Mouse (Mus musculus) kidney, postnatal 0 days (tissue): ENCODE results near the gene Atg4b. TPM values are rescaled to one million over a fixed set of nuclear protein-coding genes. Genes with fewer than 3 reads are reported as not detected.
A peak's percentile ranks its signal among the peaks of the same experiment; 100 is the strongest.

Source experiments
- ATAC-seq: fragments of 200-750 bp; cut with Nextera tagmentation; replicated peaks from 2 replicates; pipeline ENCODE4 v1.8.0; 2017; ENCODE audit warnings: low read depth, moderate number of reproducible peaks, moderate TSS enrichment, moderate library complexity; ENCODE audit not compliant: low FRiP score
- DNase-seq: peaks from one replicate; pipeline ENCODE4 v3.0.0-alpha.2; 2016; ENCODE audit warnings: low spot score
- H3K27ac ChIP-seq: fragments of 300-500 bp; sonication (generic); 2 replicates; pipeline ENCODE4 v1.5.1; 2014; ENCODE audit warnings: mild to moderate bottlenecking
- H3K27me3 ChIP-seq: fragments of 300-500 bp; sonication (generic); 2 replicates; pipeline ENCODE4 v1.6.1; 2014; ENCODE audit warnings: low read length, mixed read lengths; ENCODE audit not compliant: insufficient read depth
- H3K36me3 ChIP-seq: fragments of 300-500 bp; sonication (generic); 2 replicates; pipeline ENCODE4 v1.6.1; 2014; ENCODE audit warnings: low read length, mixed read lengths; ENCODE audit not compliant: insufficient read depth
- H3K4me1 ChIP-seq: fragments of 300-500 bp; sonication (generic); replicated peaks from 2 replicates; pipeline ENCODE4 v1.6.1; 2014; ENCODE audit warnings: antibody characterized with exemption, low read length, mixed read lengths; ENCODE audit not compliant: insufficient read depth
- H3K4me2 ChIP-seq: fragments of 300-500 bp; sonication (generic); 2 replicates; pipeline ENCODE4 v1.6.1; 2014; ENCODE audit warnings: mild to moderate bottlenecking, low read length, moderate library complexity, mixed read lengths
- H3K4me3 ChIP-seq: fragments of 300-500 bp; sonication (generic); replicated peaks from 2 replicates; pipeline ENCODE4 v1.5.1; 2014; ENCODE audit warnings: low read depth, low read length
- H3K9ac ChIP-seq: fragments of 300-500 bp; sonication (generic); 2 replicates; pipeline ENCODE4 v1.6.1; 2014; ENCODE audit warnings: low read depth, low read length
- H3K9me3 ChIP-seq: fragments of 300-500 bp; sonication (generic); replicated peaks from 2 replicates; pipeline ENCODE4 v1.6.1; 2016; ENCODE audit warnings: low read length, inconsistent platforms, mixed read lengths
- CTCF ChIP-seq: IDR thresholded peaks from 2 replicates; pipeline ENCODE4 v1.5.1; 2016; ENCODE audit warnings: antibody characterized with exemption, low read depth, mild to moderate bottlenecking, moderate library complexity
- WGBS: fragments of 180-500 bp; shearing (Covaris S2); extraction: QIAGEN DNeasy Blood & Tissue Kit; methylation state at CpG from one replicate; pipeline ENCODE4 v1.1.7; 2014; 5-methylcytosine and 5-hydroxymethylcytosine counted together
- polyA plus RNA-seq: library from polyadenylated mRNA; unstranded; fragments of >200 nt; fragmentation: Nextera tagmentation; extraction: Ambion mirVana; gene quantifications from 2 replicates; pipeline ENCODE4 v1.2.1, GENCODE M21; 2015

The Atg4b gene
- polyA plus RNA-seq, 1 experiment from 2014 or later: 84.6 TPM

DNA sequence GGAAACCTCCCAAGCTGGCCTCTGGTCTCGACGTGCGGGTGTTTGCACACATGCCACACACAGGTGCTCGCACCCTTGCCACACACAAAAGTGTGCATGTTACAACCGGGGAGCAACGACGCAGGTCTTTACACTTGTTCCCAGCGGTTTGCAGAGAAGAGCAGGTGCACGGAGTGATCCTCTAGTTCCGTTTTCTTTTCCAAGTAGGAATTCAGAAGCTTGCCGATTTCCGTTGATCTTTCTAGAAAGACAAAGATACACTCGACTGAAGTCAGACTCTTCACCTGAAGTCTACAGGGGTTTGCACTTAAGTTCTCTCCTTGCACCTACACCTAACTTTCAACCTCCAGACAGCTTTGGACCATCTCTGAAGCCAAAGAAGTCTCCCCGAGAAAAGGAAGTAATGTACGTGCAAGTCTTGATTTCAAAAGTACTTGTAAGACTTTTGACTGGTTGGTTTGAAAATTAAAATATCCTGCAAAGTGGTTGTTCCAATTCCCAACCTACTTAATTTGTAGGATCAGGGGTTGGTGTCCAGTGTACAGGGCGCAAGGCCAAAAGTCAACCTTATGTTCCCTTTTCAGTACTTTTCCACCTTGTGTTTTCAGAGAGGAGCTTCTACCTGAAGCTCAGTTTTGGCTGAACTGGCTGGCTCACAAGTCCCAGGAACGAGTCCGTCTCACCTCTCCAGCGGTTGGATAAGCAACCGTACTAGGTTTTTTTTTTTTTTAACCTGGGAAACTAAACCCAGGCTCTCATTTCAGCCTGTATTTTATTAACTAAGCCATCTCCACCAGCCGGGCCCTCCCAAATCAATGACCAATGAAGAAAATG lies 49.6 kb downstream of the Atg4b start:
- no peaks in the 10 kb centered on the region for H3K27me3 ChIP-seq
- peak overlapping the region; percentile 72 for H3K4me2 ChIP-seq
- H3K36me3 ChIP-seq: peaks cover 7% of the 10 kb centered on the region; the same call in 1 of the 2 replicates
- TF ChIP-seq CTCF: no peak
- H3K9me3 ChIP-seq: no peaks in the 10 kb centered on the region
- peak overlapping the region; percentile 70 for H3K9ac ChIP-seq
- no peak for ATAC-seq
- H3K27ac ChIP-seq: peak overlapping the region; percentile 87
- peak; percentile 16 for DNase-seq
- WGBS: 72% methylated on average over 21 of the region's 21 CpGs
- H3K4me3 ChIP-seq: peak overlapping the region; percentile 59
- H3K4me1 ChIP-seq: peaks cover 9% of the 10 kb centered on the region

DNA sequence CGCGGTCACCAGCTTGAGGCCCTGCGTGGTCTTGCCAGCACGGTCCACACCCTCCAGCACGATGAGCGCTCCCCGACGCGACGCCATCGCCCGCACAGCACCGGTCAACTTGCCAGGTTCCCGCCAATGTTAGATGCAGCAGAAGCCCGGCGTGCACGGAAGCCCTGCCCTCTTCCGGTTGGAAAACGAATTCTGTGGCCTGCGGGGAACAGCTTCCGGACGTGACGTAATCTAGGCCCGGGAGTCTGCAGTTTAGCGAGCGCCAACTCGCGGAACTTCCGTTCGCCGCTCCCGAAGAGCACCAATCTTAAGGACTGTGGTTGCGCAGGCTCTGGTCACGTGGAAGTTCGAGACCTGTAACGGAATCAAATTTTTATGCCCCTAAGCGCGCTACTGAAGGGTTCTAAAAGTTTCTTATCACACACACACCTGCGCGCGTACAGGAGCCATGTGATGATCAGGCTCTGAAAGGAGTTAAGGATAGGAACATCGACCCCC lies 50.5 kb downstream of the Atg4b start, which contains the start of gene Dtymk:
TSS of gene Dtymk (minus strand) at position 194 of the 498 bp plus-strand sequence.
- under 1% methylated on average over 42 of the region's 42 CpGs for WGBS
- Histone ChIP-seq H3K4me1 (peaks cover 9% of the 10 kb centered on the region), H3K36me3 (peaks cover 10% of the 10 kb centered on the region; the same call in 1 of the 2 replicates), H3K4me2 (peak within 1 kb of the TSS; percentile 72), H3K27ac (peak within 1 kb of the TSS; percentile 87), H3K27me3 (no peaks in the 10 kb centered on the region), H3K4me3 (peak within 1 kb of the TSS; percentile 59), H3K9ac (peak within 1 kb of the TSS; percentile 70), H3K9me3 (no peaks in the 10 kb centered on the region)
- ATAC-seq (peak; percentile 53), DNase-seq (peak; percentile 99)
- peak; percentile 66 for TF ChIP-seq CTCF

DNA sequence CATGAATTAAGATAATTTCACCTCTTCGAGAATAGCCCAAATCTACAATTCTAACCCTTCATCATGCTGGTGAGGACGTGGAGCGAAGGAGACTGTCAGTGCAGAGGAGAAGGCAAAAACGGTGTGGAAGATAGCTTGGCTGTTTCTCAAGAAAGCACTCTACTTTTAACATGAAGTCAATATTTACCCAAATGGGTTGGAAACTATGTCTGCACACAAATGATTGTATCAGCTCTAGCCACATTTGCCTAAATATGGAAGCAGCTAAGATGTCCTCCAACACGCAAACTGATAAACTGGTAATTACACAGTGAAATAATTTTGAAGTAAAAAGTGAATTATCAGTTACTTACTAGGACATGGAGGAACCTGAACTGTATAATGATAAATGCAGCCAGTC lies 51.5 kb downstream of the Atg4b start:
- no peak for TF ChIP-seq CTCF
- Histone ChIP-seq H3K4me3 (no peak overlapping the region), H3K9me3 (no peaks in the 10 kb centered on the region), H3K36me3 (peaks cover 10% of the 10 kb centered on the region; the same call in 1 of the 2 replicates), H3K27ac (0 out of 2 replicates have a peak overlapping the region, but pooled peaks have one; percentile 87), H3K27me3 (no peaks in the 10 kb centered on the region), H3K4me1 (peaks cover 9% of the 10 kb centered on the region), H3K9ac (no peak overlapping the region), H3K4me2 (peak overlapping the region; percentile 53; the same call in 1 of the 2 replicates)
- 86% methylated on average over 5 of the region's 5 CpGs for WGBS
- ATAC-seq (no peak), DNase-seq (no peak)

DNA sequence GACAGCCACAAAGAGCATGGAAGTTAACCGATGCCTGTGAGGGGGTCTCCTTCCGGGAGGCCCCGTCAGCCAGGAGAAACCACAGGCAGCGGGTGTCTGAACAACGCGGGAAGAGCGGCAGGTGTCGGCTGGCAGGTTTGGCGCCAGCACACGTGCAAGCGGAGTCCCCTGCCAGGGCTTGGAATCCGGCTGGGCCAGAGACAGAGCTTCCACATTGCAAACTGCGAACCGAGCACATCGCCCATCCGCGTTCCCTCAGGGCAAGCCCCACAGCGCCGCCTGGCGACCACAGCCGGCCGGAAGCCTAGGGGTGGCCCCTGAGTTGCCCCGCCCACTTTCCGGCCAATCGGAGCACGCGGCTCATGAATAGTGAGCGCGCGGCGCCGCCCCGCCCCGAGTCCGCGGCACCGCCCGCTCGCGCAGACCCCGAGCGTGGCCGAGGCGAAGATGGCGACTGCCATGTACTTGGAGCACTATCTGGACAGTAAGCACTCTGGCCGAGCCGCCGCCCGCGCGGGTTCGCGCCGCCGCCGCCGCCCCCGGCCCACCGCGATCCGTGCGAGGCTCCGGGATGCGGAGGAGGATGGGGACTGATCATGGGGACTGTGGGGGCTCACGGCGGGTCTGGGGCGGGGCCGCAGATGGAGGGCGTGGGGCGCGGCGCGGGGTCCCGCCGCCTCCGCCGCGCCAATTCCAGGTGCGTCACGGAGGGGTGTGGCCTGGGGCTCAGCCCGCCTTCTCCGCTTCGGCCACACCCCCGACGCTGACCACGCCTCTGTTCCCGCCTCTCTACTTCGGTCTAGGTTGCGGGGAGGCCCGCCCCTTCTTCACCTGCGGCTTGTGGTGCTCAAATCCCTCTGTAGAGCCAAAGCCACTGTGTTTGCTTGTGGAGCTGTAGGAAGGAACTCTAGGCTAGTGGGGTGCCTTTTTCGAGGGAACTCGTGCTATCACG lies 52.5 kb downstream of the Atg4b start, which contains the start of gene Ing5:
TSS of gene Ing5 (plus strand) at position 410 of the 952 bp plus-strand sequence.
- peak within 1 kb of the TSS; percentile 97 for H3K27ac ChIP-seq
- H3K4me1 ChIP-seq: peaks cover 9% of the 10 kb centered on the region
- under 1% methylated on average over 78 of the region's 94 CpGs for WGBS
- no peaks in the 10 kb centered on the region for H3K9me3 ChIP-seq
- H3K4me3 ChIP-seq: peak within 1 kb of the TSS; percentile 87
- peak within 1 kb of the TSS; percentile 69 for H3K4me2 ChIP-seq
- H3K27me3 ChIP-seq: no peaks in the 10 kb centered on the region
- ATAC-seq (peak; percentile 94), DNase-seq (peak; percentile 98)
- H3K36me3 ChIP-seq: 0 out of 2 replicates have a peak, but pooled peaks cover 8% of the 10 kb centered on the region
- TF ChIP-seq CTCF: peak; percentile 97
- H3K9ac ChIP-seq: peak within 1 kb of the TSS; percentile 87

DNA sequence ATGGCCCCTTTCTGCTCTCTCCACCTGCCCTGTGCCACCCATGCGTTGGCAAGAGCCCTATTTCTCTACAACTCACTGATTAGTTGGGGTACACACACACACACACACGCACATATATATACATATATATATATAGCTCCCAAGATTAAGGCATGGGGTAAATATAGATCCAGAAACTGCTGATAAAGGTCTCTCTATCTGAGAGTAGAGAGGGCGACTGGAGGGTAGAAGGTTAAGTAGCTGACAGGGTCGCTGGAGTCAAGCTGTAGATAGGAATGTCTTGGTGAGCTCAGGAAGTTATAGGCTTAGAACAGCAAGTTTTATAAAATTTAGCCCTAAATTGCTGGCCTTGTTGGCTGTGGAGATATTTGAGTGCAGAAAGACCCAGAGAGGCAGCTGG lies 53.5 kb downstream of the Atg4b start:
- Histone ChIP-seq H3K9me3 (no peaks in the 10 kb centered on the region), H3K4me1 (peaks cover 9% of the 10 kb centered on the region), H3K36me3 (peaks cover 12% of the 10 kb centered on the region; the same call in 1 of the 2 replicates), H3K27me3 (no peaks in the 10 kb centered on the region), H3K4me2 (peak overlapping the region; percentile 69), H3K4me3 (peak overlapping the region; percentile 87), H3K27ac (no peak overlapping the region), H3K9ac (peak overlapping the region; percentile 87; the same call in 1 of the 2 replicates)
- ATAC-seq (no peak), DNase-seq (no peak)
- WGBS: 80% methylated on average over 4 of the region's 4 CpGs
- no peak for TF ChIP-seq CTCF
